Mouse (Mus musculus): Measurements from ENCODE around the gene Gm10282.

GRCm38 (mm10) chr8:72317741-72318301, 12.8 kb upstream of the Gm10282 start:
- TF ChIP-seq POLR2A (IDR thresholded peaks at IDR 0.05; ENCODE audit: extremely low read depth, insufficient read depth, low read length) = no peak
- no peak for TF ChIP-seq CTCF (IDR thresholded peaks at IDR 0.05; ENCODE audit: low read depth, low read length)

Measured in liver, adult 2 months (tissue).